Comparison of ENCODE assay signal across 8 mouse cellular contexts in genomic region chr5:38235422-38235821, GRCm38 (mm10). TPM values are rescaled to one million over a fixed set of nuclear protein-coding genes. Genes with fewer than 3 reads are reported as not detected.
DNase-seq lines count a peak whose midpoint lies in the region; ATAC-seq and TF ChIP-seq lines count a peak whose summit lies in the region.

No protein-coding gene starts in this region.

- DNase-seq in forebrain, embryonic 10.5 days (ENCODE audit: extremely low spot score, low spot score) = peak; percentile 52
- DNase-seq in midbrain, embryonic 10.5 days (ENCODE audit: low spot score) = peak; percentile 62
- DNase-seq in forelimb bud, embryonic 11.5 days (ENCODE audit: low read depth, low spot score) = peak; percentile 49
- DNase-seq in lung, embryonic 14.5 days = peak; percentile 52
- DNase-seq in spleen, adult 18-20 months = peak; percentile 27 to 67

- H3K4me3 ChIP-seq in forebrain, embryonic 10.5 days = no peak overlapping the region
- no peak overlapping the region for H3K4me3 ChIP-seq in forebrain, embryonic 12.5 days (replicated peaks)
- no peak overlapping the region for H3K4me3 ChIP-seq in midbrain, embryonic 10.5 days
- no peak overlapping the region for H3K4me3 ChIP-seq in midbrain, embryonic 16.5 days (ENCODE audit: low read depth, low read length)
- no peak overlapping the region for H3K4me3 ChIP-seq in bone marrow macrophage, adult 2 months (ENCODE audit: insufficient read depth, low read length)
- H3K4me3 ChIP-seq in lung, embryonic 14.5 days (ENCODE audit: low read depth, low read length) = no peak overlapping the region

- WGBS in forebrain, embryonic 10.5 days = 74% methylated on average over 4 of the region's 4 CpGs
- WGBS in forebrain, embryonic 12.5 days = 68% methylated on average over 4 of the region's 4 CpGs
- 66% methylated on average over 4 of the region's 4 CpGs for WGBS in midbrain, embryonic 10.5 days
- WGBS in midbrain, embryonic 16.5 days = 66% methylated on average over 4 of the region's 4 CpGs
- WGBS in lung, embryonic 14.5 days = 69% methylated on average over 4 of the region's 4 CpGs

- H3K4me2 ChIP-seq in forebrain, embryonic 12.5 days = no peak overlapping the region
- no peak overlapping the region for H3K4me2 ChIP-seq in midbrain, embryonic 16.5 days (ENCODE audit: low read length)
- no peak overlapping the region for H3K4me2 ChIP-seq in lung, embryonic 14.5 days

- peaks cover 24% of the 10 kb centered on the region for H3K27me3 ChIP-seq in forebrain, embryonic 10.5 days (ENCODE audit: poor library complexity, severe bottlenecking)
- no peaks in the 10 kb centered on the region for H3K27me3 ChIP-seq in forebrain, embryonic 12.5 days
- peaks cover 34% of the 10 kb centered on the region for H3K27me3 ChIP-seq in midbrain, embryonic 10.5 days (ENCODE audit: low read depth, poor library complexity, severe bottlenecking)
- H3K27me3 ChIP-seq in midbrain, embryonic 16.5 days (ENCODE audit: control insufficient read depth, insufficient read depth, low read depth, low read length) = no peaks in the 10 kb centered on the region; the same call in 1 of the 2 replicates
- H3K27me3 ChIP-seq in lung, embryonic 14.5 days (ENCODE audit: insufficient read depth, low read length) = no peaks in the 10 kb centered on the region

- no peaks in the 10 kb centered on the region for H3K4me1 ChIP-seq in forebrain, embryonic 10.5 days
- H3K4me1 ChIP-seq in forebrain, embryonic 12.5 days = no peaks in the 10 kb centered on the region
- H3K4me1 ChIP-seq in midbrain, embryonic 10.5 days = peaks cover 5% of the 10 kb centered on the region
- no peaks in the 10 kb centered on the region for H3K4me1 ChIP-seq in midbrain, embryonic 16.5 days (ENCODE audit: control insufficient read depth, insufficient read depth, low read length)
- no peaks in the 10 kb centered on the region; the same call in 1 of the 2 replicates for H3K4me1 ChIP-seq in bone marrow macrophage, adult 2 months (ENCODE audit: control insufficient read depth, insufficient read depth, low read length)
- H3K4me1 ChIP-seq in lung, embryonic 14.5 days (ENCODE audit: insufficient read depth) = no peaks in the 10 kb centered on the region

- no peak for TF ChIP-seq POLR2A in bone marrow macrophage, adult 2 months (IDR thresholded peaks at IDR 0.05; ENCODE audit: borderline replicate concordance, low read depth, low read length)

- no peak overlapping the region for H3K27ac ChIP-seq in forebrain, embryonic 10.5 days
- H3K27ac ChIP-seq in forebrain, embryonic 12.5 days = no peak overlapping the region
- H3K27ac ChIP-seq in midbrain, embryonic 10.5 days (replicated peaks) = no peak overlapping the region
- no peak overlapping the region for H3K27ac ChIP-seq in midbrain, embryonic 16.5 days (ENCODE audit: low read length)
- no peak overlapping the region for H3K27ac ChIP-seq in bone marrow macrophage, adult 2 months (ENCODE audit: insufficient read depth, low read depth, low read length)
- H3K27ac ChIP-seq in lung, embryonic 14.5 days (ENCODE audit: low read depth) = no peak overlapping the region

- peaks cover 5% of the 10 kb centered on the region; the same call in 1 of the 2 replicates for H3K9me3 ChIP-seq in forebrain, embryonic 10.5 days
- H3K9me3 ChIP-seq in forebrain, embryonic 12.5 days = no peaks in the 10 kb centered on the region
- 0 out of 2 replicates have a peak, but pooled peaks cover 5% of the 10 kb centered on the region for H3K9me3 ChIP-seq in midbrain, embryonic 10.5 days (replicated peaks)
- H3K9me3 ChIP-seq in midbrain, embryonic 16.5 days (replicated peaks; ENCODE audit: control insufficient read depth, low read length, poor library complexity, severe bottlenecking) = no peaks in the 10 kb centered on the region
- H3K9me3 ChIP-seq in lung, embryonic 14.5 days (ENCODE audit: low read depth, low read length) = no peaks in the 10 kb centered on the region

- no peak for ATAC-seq in forebrain, embryonic 12.5 days (ENCODE audit: low FRiP score)
- no peak for ATAC-seq in midbrain, embryonic 16.5 days
- no peak for ATAC-seq in lung, embryonic 14.5 days (ENCODE audit: insufficient read depth)

- H3K9ac ChIP-seq in forebrain, embryonic 12.5 days = no peak overlapping the region
- H3K9ac ChIP-seq in midbrain, embryonic 16.5 days (ENCODE audit: low read depth, low read length) = no peak overlapping the region
- no peak overlapping the region for H3K9ac ChIP-seq in lung, embryonic 14.5 days

- H3K36me3 ChIP-seq in forebrain, embryonic 10.5 days (replicated peaks) = peaks cover 68% of the 10 kb centered on the region
- H3K36me3 ChIP-seq in forebrain, embryonic 12.5 days (replicated peaks) = peaks cover 52% of the 10 kb centered on the region
- peaks cover 61% of the 10 kb centered on the region for H3K36me3 ChIP-seq in midbrain, embryonic 10.5 days
- H3K36me3 ChIP-seq in midbrain, embryonic 16.5 days (ENCODE audit: control insufficient read depth, insufficient read depth, low read length) = peaks cover 22% of the 10 kb centered on the region
- H3K36me3 ChIP-seq in lung, embryonic 14.5 days (ENCODE audit: insufficient read depth) = peaks cover 50% of the 10 kb centered on the region

- TF ChIP-seq CTCF in bone marrow macrophage, adult 2 months (IDR thresholded peaks at IDR 0.05; ENCODE audit: low read depth, low read length) = peak; percentile 69; the same call in 1 of the 2 replicates
- peak; percentile 73 for TF ChIP-seq CTCF in lung, embryonic 14.5 days (IDR thresholded peaks at IDR 0.05; ENCODE audit: low read depth)

RNA-seq across cellular contexts. Expression of gene Lyar, which starts 15.2 kb away (rescaled TPM):
- 191 and 208 TPM in 2 replicates for polyA plus RNA-seq in forebrain, embryonic 10.5 days (2016; fragmentation: Nextera tagmentation; extraction: Ambion mirVana)
- 117 and 128 TPM in 2 replicates for polyA plus RNA-seq in forebrain, embryonic 12.5 days (2016; fragmentation: Nextera tagmentation; extraction: Ambion mirVana)
- polyA plus RNA-seq in midbrain, embryonic 10.5 days (2016; fragmentation: Nextera tagmentation; extraction: Ambion mirVana) = 137 and 169 TPM in 2 replicates
- 35.4 and 41.9 TPM in 2 replicates for polyA plus RNA-seq in midbrain, embryonic 16.5 days (2015; fragmentation: Nextera tagmentation; extraction: Ambion mirVana)
- polyA plus RNA-seq in bone marrow macrophage, adult 2 months (2012; ENCODE audit: insufficient read depth, insufficient read length, missing spikeins) = 19.2 and 19.7 TPM in 2 replicates
- polyA plus RNA-seq in lung, embryonic 14.5 days (2014; fragmentation: Nextera tagmentation; extraction: Ambion mirVana) = 105 and 112 TPM in 2 replicates

RNA-seq across cellular contexts. Expression of gene Zbtb49, which starts 15.2 kb away (rescaled TPM):
- polyA plus RNA-seq in forebrain, embryonic 10.5 days (2016; fragmentation: Nextera tagmentation; extraction: Ambion mirVana) = 16.0 and 18.0 TPM in 2 replicates
- 24.7 and 27.6 TPM in 2 replicates for polyA plus RNA-seq in forebrain, embryonic 12.5 days (2016; fragmentation: Nextera tagmentation; extraction: Ambion mirVana)
- 15.7 and 19.3 TPM in 2 replicates for polyA plus RNA-seq in midbrain, embryonic 10.5 days (2016; fragmentation: Nextera tagmentation; extraction: Ambion mirVana)
- 19.8 and 21.7 TPM in 2 replicates for polyA plus RNA-seq in midbrain, embryonic 16.5 days (2015; fragmentation: Nextera tagmentation; extraction: Ambion mirVana)
- polyA plus RNA-seq in bone marrow macrophage, adult 2 months (2012; ENCODE audit: insufficient read depth, insufficient read length, missing spikeins) = 5.6 and 7.1 TPM in 2 replicates
- polyA plus RNA-seq in lung, embryonic 14.5 days (2014; fragmentation: Nextera tagmentation; extraction: Ambion mirVana) = 12.3 and 14.9 TPM in 2 replicates

RNA-seq across cellular contexts. Expression of gene Tmem128, which starts 24.6 kb away (rescaled TPM):
- 75.5 and 79.5 TPM in 2 replicates for polyA plus RNA-seq in forebrain, embryonic 10.5 days (2016; fragmentation: Nextera tagmentation; extraction: Ambion mirVana)
- 90.9 and 91.4 TPM in 2 replicates for polyA plus RNA-seq in forebrain, embryonic 12.5 days (2016; fragmentation: Nextera tagmentation; extraction: Ambion mirVana)
- polyA plus RNA-seq in midbrain, embryonic 10.5 days (2016; fragmentation: Nextera tagmentation; extraction: Ambion mirVana) = 83.3 and 89.2 TPM in 2 replicates
- 92.9 and 94.6 TPM in 2 replicates for polyA plus RNA-seq in midbrain, embryonic 16.5 days (2015; fragmentation: Nextera tagmentation; extraction: Ambion mirVana)
- 40.3 and 45.2 TPM in 2 replicates for polyA plus RNA-seq in bone marrow macrophage, adult 2 months (2012; ENCODE audit: insufficient read depth, insufficient read length, missing spikeins)
- 78.9 and 80.4 TPM in 2 replicates for polyA plus RNA-seq in lung, embryonic 14.5 days (2014; fragmentation: Nextera tagmentation; extraction: Ambion mirVana)

RNA-seq across cellular contexts. Expression of gene Otop1, which starts 40.4 kb away (rescaled TPM):
- polyA plus RNA-seq in forebrain, embryonic 10.5 days (2016; fragmentation: Nextera tagmentation; extraction: Ambion mirVana) = 0.04 TPM in 1 of 2 replicates, not detected in the other
- not detected in 2 replicates for polyA plus RNA-seq in forebrain, embryonic 12.5 days (2016; fragmentation: Nextera tagmentation; extraction: Ambion mirVana)
- 0.10 TPM in 1 of 2 replicates, not detected in the other for polyA plus RNA-seq in midbrain, embryonic 10.5 days (2016; fragmentation: Nextera tagmentation; extraction: Ambion mirVana)
- 0.11 TPM in 1 of 2 replicates, not detected in the other for polyA plus RNA-seq in midbrain, embryonic 16.5 days (2015; fragmentation: Nextera tagmentation; extraction: Ambion mirVana)
- not detected in 2 replicates for polyA plus RNA-seq in bone marrow macrophage, adult 2 months (2012; ENCODE audit: insufficient read depth, insufficient read length, missing spikeins)
- 0.08 TPM in 1 of 2 replicates, not detected in the other for polyA plus RNA-seq in lung, embryonic 14.5 days (2014; fragmentation: Nextera tagmentation; extraction: Ambion mirVana)
